Mouse (Mus musculus): Measurements from ENCODE around the gene Acox1. TPM values are rescaled to one million over a fixed set of nuclear protein-coding genes. Genes with fewer than 3 reads are reported as not detected.

Acox1 gene
- total and polyA plus RNA-seq, 3 experiments: 17.1 to 21.0 (median 20.4) TPM

- Histone ChIP-seq H3K27ac (ENCODE audit: insufficient read depth, low read depth) (no peak within 1 kb of the TSS), H3K9ac (ENCODE audit: insufficient read depth, low read depth) (no peak within 1 kb of the TSS), H3K79me2 (replicated peaks; ENCODE audit: control insufficient read depth, extremely low read depth, insufficient read depth, poor library complexity, severe bottlenecking) (no peaks in the 10 kb centered on the region), H3K4me3 (replicated peaks in 1 of 3; ENCODE audit: low read depth in 2 of 3, low read length in 2 of 3, poor library complexity in 1 of 3) (no peak within 1 kb of the TSS), H3K4me2 (ENCODE audit: insufficient read depth, low read depth, poor library complexity, severe bottlenecking) (0 out of 2 replicates have a peak within 1 kb of the TSS, but pooled peaks have one; percentile 8), H3K9me3 (replicated peaks; ENCODE audit: low read length) (no peaks in the 10 kb centered on the region), H3K36me3 (replicated peaks in 1 of 2; ENCODE audit: control insufficient read depth in 1 of 2, insufficient read depth in 1 of 2, low read length in 1 of 2) (peaks cover 0 to 4% of the 10 kb centered on the region in 2 experiments), H3K4me1 (ENCODE audit: control insufficient read depth in 1 of 2, insufficient read depth in 2 of 2) (peaks cover 7% of the 10 kb centered on the region in 2 experiments), H3K27me3 (replicated peaks) (no peaks in the 10 kb centered on the region)
- no peak for DNase-seq (ENCODE audit: extremely low read depth)
- TF ChIP-seq MAZ (IDR thresholded peaks at IDR 0.05; ENCODE audit: low read depth, low read length) (no peak), NRF1 (IDR thresholded peaks at IDR 0.05; ENCODE audit: low read depth, low read length) (peak; percentile 88)
- dilution Hi-C loops (cut with MboI; ENCODE audit: extremely low pct_ligation_motif_present, extremely low pct_unique_long_range_greater_than_20kb, low sequenced_read_pairs) (no loop called here), in situ Hi-C loops (cut with MboI; ENCODE audit: low pct_ligation_motif_present, low pct_unique_long_range_greater_than_20kb, low sequenced_read_pairs) (no loop called here)
Observed at GRCm38 (mm10) chr11:116237742-116238395, 39.0 kb upstream of the Acox1 start, which contains the start of gene Evpl. Gene Evpl, minus strand, starts transcription at chr11:116238077.

- no peak overlapping the region for H3K4me3 ChIP-seq (replicated peaks in 1 of 3; ENCODE audit: low read depth in 2 of 3, low read length in 2 of 3, poor library complexity in 1 of 3)
- no peaks in the 10 kb centered on the region for H3K9me3 ChIP-seq (replicated peaks; ENCODE audit: low read length)
- in situ Hi-C loops (cut with MboI; ENCODE audit: low pct_ligation_motif_present, low pct_unique_long_range_greater_than_20kb, low sequenced_read_pairs): no loop called here
- peaks cover 7% of the 10 kb centered on the region in 2 experiments for H3K4me1 ChIP-seq (ENCODE audit: control insufficient read depth in 1 of 2, insufficient read depth in 2 of 2)
- TF ChIP-seq EP300 (IDR thresholded peaks at IDR 0.05; ENCODE audit: low read length) (no peak), POLR2A (IDR thresholded peaks at IDR 0.05; ENCODE audit: low read depth, low read length) (no peak), ZKSCAN1 (IDR thresholded peaks at IDR 0.05; ENCODE audit: borderline replicate concordance, low read depth, low read length) (no peak), SIN3A (IDR thresholded peaks at IDR 0.05; ENCODE audit: low read length) (no peak), MAFK (IDR thresholded peaks at IDR 0.05; ENCODE audit: insufficient replicate concordance, low read length) (no peak), CTCF (conservative IDR thresholded peaks at IDR 0.05 in 1 of 2, IDR thresholded peaks at IDR 0.05 in 1 of 2; ENCODE audit: low read depth in 2 of 2, low read length in 2 of 2) (no peak), SMC3 (IDR thresholded peaks at IDR 0.05; ENCODE audit: low read depth, low read length) (no peak), BHLHE40 (IDR thresholded peaks at IDR 0.05; ENCODE audit: low read depth, low read length) (no peak), JUND (conservative IDR thresholded peaks at IDR 0.05; ENCODE audit: low read depth, low read length) (no peak)
- H3K79me2 ChIP-seq (replicated peaks; ENCODE audit: control insufficient read depth, extremely low read depth, insufficient read depth, poor library complexity, severe bottlenecking): no peaks in the 10 kb centered on the region
- dilution Hi-C loops (cut with MboI; ENCODE audit: extremely low pct_ligation_motif_present, extremely low pct_unique_long_range_greater_than_20kb, low sequenced_read_pairs): no loop called here
- no peak overlapping the region for H3K4me2 ChIP-seq (ENCODE audit: insufficient read depth, low read depth, poor library complexity, severe bottlenecking)
- no peak overlapping the region for H3K27ac ChIP-seq (ENCODE audit: insufficient read depth, low read depth)
- no peak overlapping the region for H3K9ac ChIP-seq (ENCODE audit: insufficient read depth, low read depth)
- H3K27me3 ChIP-seq (replicated peaks): no peaks in the 10 kb centered on the region
- no peaks in the 10 kb centered on the region for H3K36me3 ChIP-seq (replicated peaks in 1 of 2; ENCODE audit: control insufficient read depth in 1 of 2, insufficient read depth in 1 of 2, low read length in 1 of 2)
- no peak for DNase-seq (ENCODE audit: extremely low read depth)
Observed at GRCm38 (mm10) chr11:116234901-116235300, 36.1 kb upstream of the Acox1 start.

GRCm38 (mm10) chr11:116232427-116232826 is 33.6 kb upstream of the Acox1 start:
- H3K4me1 ChIP-seq (ENCODE audit: control insufficient read depth in 1 of 2, insufficient read depth in 2 of 2): peaks cover 0 to under 1% of the 10 kb centered on the region in 2 experiments; a peak in 1 of 4 replicates
- no peaks in the 10 kb centered on the region for H3K9me3 ChIP-seq (replicated peaks; ENCODE audit: low read length)
- no peak for DNase-seq (ENCODE audit: extremely low read depth)
- no peak overlapping the region for H3K4me3 ChIP-seq (replicated peaks in 1 of 3; ENCODE audit: low read depth in 2 of 3, low read length in 2 of 3, poor library complexity in 1 of 3)
- no peaks in the 10 kb centered on the region for H3K27me3 ChIP-seq (replicated peaks)
- no peak for TF ChIP-seq ELF1 (IDR thresholded peaks at IDR 0.05; ENCODE audit: low read depth, low read length)
- no peak for TF ChIP-seq MAFK (IDR thresholded peaks at IDR 0.05; ENCODE audit: insufficient replicate concordance, low read length)
- TF ChIP-seq SIN3A (IDR thresholded peaks at IDR 0.05; ENCODE audit: low read length): no peak
- no peak for TF ChIP-seq PAX5 (IDR thresholded peaks at IDR 0.05; ENCODE audit: low read length)
- no peak for TF ChIP-seq RCOR1 (conservative IDR thresholded peaks at IDR 0.05; ENCODE audit: low read depth, low read length)
- no peak for TF ChIP-seq IRF4 (IDR thresholded peaks at IDR 0.05; ENCODE audit: low read depth, low read length)
- TF ChIP-seq USF2 (conservative IDR thresholded peaks at IDR 0.05; ENCODE audit: low read depth, low read length): no peak
- no peak for TF ChIP-seq GABPA (IDR thresholded peaks at IDR 0.05; ENCODE audit: insufficient replicate concordance, low read depth, low read length)
- TF ChIP-seq JUN (IDR thresholded peaks at IDR 0.05; ENCODE audit: insufficient read depth, low read depth, low read length): no peak
- no peak for TF ChIP-seq SMC3 (IDR thresholded peaks at IDR 0.05; ENCODE audit: low read depth, low read length)
- TF ChIP-seq POLR2AphosphoS2 (IDR thresholded peaks at IDR 0.05; ENCODE audit: low read depth, low read length): no peak
- no peak for TF ChIP-seq EP300 (IDR thresholded peaks at IDR 0.05; ENCODE audit: low read length)
- no peak overlapping the region for H3K27ac ChIP-seq (ENCODE audit: insufficient read depth, low read depth)
- in situ Hi-C loops (cut with MboI; ENCODE audit: low pct_ligation_motif_present, low pct_unique_long_range_greater_than_20kb, low sequenced_read_pairs) (no loop called here), dilution Hi-C loops (cut with MboI; ENCODE audit: extremely low pct_ligation_motif_present, extremely low pct_unique_long_range_greater_than_20kb, low sequenced_read_pairs) (no loop called here)
- H3K4me2 ChIP-seq (ENCODE audit: insufficient read depth, low read depth, poor library complexity, severe bottlenecking): no peak overlapping the region
- H3K79me2 ChIP-seq (replicated peaks; ENCODE audit: control insufficient read depth, extremely low read depth, insufficient read depth, poor library complexity, severe bottlenecking): no peaks in the 10 kb centered on the region
- H3K36me3 ChIP-seq (replicated peaks in 1 of 2; ENCODE audit: control insufficient read depth in 1 of 2, insufficient read depth in 1 of 2, low read length in 1 of 2): no peaks in the 10 kb centered on the region
- no peak overlapping the region for H3K9ac ChIP-seq (ENCODE audit: insufficient read depth, low read depth)
